Mouse (Mus musculus) midbrain, embryonic 10.5 days (tissue): ENCODE measurements around the gene Rfpl4b. TPM values are rescaled to one million over a fixed set of nuclear protein-coding genes. Genes with fewer than 3 reads are reported as not detected.
"Not testable (repeated sequence)": the region's sequence is repeated elsewhere in the genome, so short reads cannot be mapped to it uniquely, and the experiment has no call there.

Experiments used
- DNase-seq: peaks from one replicate; pipeline ENCODE4 v3.0.0-alpha.2; 2017; ENCODE audit warnings: low spot score
- H3K27ac ChIP-seq: fragments of 300-500 bp; sonication (generic); replicated peaks from 2 replicates; pipeline ENCODE4 v1.5.1; 2016; ENCODE audit warnings: mild to moderate bottlenecking
- H3K27me3 ChIP-seq: fragments of 300-500 bp; sonication (generic); 2 replicates; pipeline ENCODE4 v1.6.1; 2016; ENCODE audit warnings: low read depth, mild to moderate bottlenecking; ENCODE audit not compliant: poor library complexity, severe bottlenecking
- H3K36me3 ChIP-seq: fragments of 300-500 bp; sonication (generic); 2 replicates; pipeline ENCODE4 v1.6.1; 2016; ENCODE audit warnings: mild to moderate bottlenecking, moderate library complexity
- H3K4me1 ChIP-seq: fragments of 300-500 bp; sonication (generic); 2 replicates; pipeline ENCODE4 v1.6.1; 2016
- H3K4me3 ChIP-seq: fragments of 300-500 bp; sonication (generic); 2 replicates; pipeline ENCODE4 v1.5.1; 2016; ENCODE audit warnings: mild to moderate bottlenecking, moderate library complexity
- H3K9me3 ChIP-seq: fragments of 300-500 bp; sonication (generic); replicated peaks from 2 replicates; pipeline ENCODE4 v1.6.1; 2016; ENCODE audit warnings: mild to moderate bottlenecking
- WGBS: fragments of 180-500 bp; shearing (Covaris S2); methylation state at CpG from one replicate; pipeline ENCODE4 v1.1.7; 2016; 5-methylcytosine and 5-hydroxymethylcytosine counted together
- polyA plus RNA-seq: library from polyadenylated mRNA; unstranded; fragments of >200 nt; fragmentation: Nextera tagmentation; extraction: Ambion mirVana; gene quantifications from 2 replicates; pipeline ENCODE4 v1.2.1, GENCODE M21; 2016

The Rfpl4b gene
- not detected in 2 replicates for polyA plus RNA-seq

GRCm38 (mm10) chr10:38821679-38822078 is at the start of gene Rfpl4b:
Gene Rfpl4b, minus strand, starts transcription at chr10:38821779.
- DNase-seq = no peak
- H3K4me1 ChIP-seq = no peaks in the 10 kb centered on the region
- no peak within 1 kb of the TSS for H3K27ac ChIP-seq
- H3K4me3 ChIP-seq = no peak within 1 kb of the TSS
- no peaks in the 10 kb centered on the region for H3K27me3 ChIP-seq
- no peaks in the 10 kb centered on the region for H3K36me3 ChIP-seq
- 88% methylated on average over 3 of the region's 3 CpGs for WGBS
- H3K9me3 ChIP-seq = peaks cover 18% of the 10 kb centered on the region

GRCm38 (mm10) chr10:38855186-38855585 is 33.6 kb upstream of the Rfpl4b start:
- Histone ChIP-seq H3K36me3 (no peaks in the 10 kb centered on the region), H3K9me3 (no peaks in the 10 kb centered on the region), H3K27ac (no peak overlapping the region), H3K27me3 (no peaks in the 10 kb centered on the region), H3K4me1 (peaks cover 1% of the 10 kb centered on the region; the same call in 1 of the 2 replicates), H3K4me3 (no peak overlapping the region)
- 63% methylated on average over 2 of the region's 2 CpGs for WGBS
- DNase-seq = no peak

GRCm38 (mm10) chr10:38850006-38850405 is 28.4 kb upstream of the Rfpl4b start:
- DNase-seq, H3K4me1 ChIP-seq, H3K4me3 ChIP-seq, H3K36me3 ChIP-seq, H3K27ac ChIP-seq, H3K9me3 ChIP-seq, H3K27me3 ChIP-seq: not testable (repeated sequence)
- WGBS = 41% methylated on average over 5 of the region's 5 CpGs

- Histone ChIP-seq H3K9me3 (no peaks in the 10 kb centered on the region; the same call in 1 of the 2 replicates), H3K27me3 (no peaks in the 10 kb centered on the region), H3K36me3 (no peaks in the 10 kb centered on the region), H3K27ac (peak overlapping the region; percentile 38; the same call in 1 of the 2 replicates), H3K4me3 (no peak overlapping the region), H3K4me1 (peaks cover 3% of the 10 kb centered on the region; the same call in 1 of the 2 replicates)
- peak; percentile 72 for DNase-seq
- WGBS = 26% methylated on average over 8 of the region's 8 CpGs
Observed at GRCm38 (mm10) chr10:38848884-38849499, 27.4 kb upstream of the Rfpl4b start.

GRCm38 (mm10) chr10:38848231-38848630 is 26.7 kb upstream of the Rfpl4b start:
- H3K27me3 ChIP-seq = no peaks in the 10 kb centered on the region
- H3K27ac ChIP-seq = peak overlapping the region; percentile 67
- H3K4me1 ChIP-seq = peaks cover 3% of the 10 kb centered on the region; the same call in 1 of the 2 replicates
- DNase-seq = no peak
- no peak overlapping the region for H3K4me3 ChIP-seq
- H3K9me3 ChIP-seq = no peaks in the 10 kb centered on the region; the same call in 1 of the 2 replicates
- H3K36me3 ChIP-seq = no peaks in the 10 kb centered on the region
- 93% methylated on average over 4 of the region's 4 CpGs for WGBS

- Histone ChIP-seq H3K36me3 (no peaks in the 10 kb centered on the region), H3K9me3 (peaks cover 24% of the 10 kb centered on the region), H3K4me3 (no peak overlapping the region), H3K4me1 (no peaks in the 10 kb centered on the region), H3K27ac (no peak overlapping the region), H3K27me3 (no peaks in the 10 kb centered on the region)
- no peak for DNase-seq
- WGBS = 65% methylated on average over 1 of the region's 1 CpGs
Observed at GRCm38 (mm10) chr10:38823741-38824140, 2.2 kb upstream of the Rfpl4b start.

- H3K4me3 ChIP-seq = no peak overlapping the region
- H3K9me3 ChIP-seq = peaks cover 4% of the 10 kb centered on the region; the same call in 1 of the 2 replicates
- H3K27ac ChIP-seq = no peak overlapping the region
- no peaks in the 10 kb centered on the region for H3K36me3 ChIP-seq
- DNase-seq = no peak
- no peaks in the 10 kb centered on the region for H3K4me1 ChIP-seq
- 94% methylated on average over 2 of the region's 2 CpGs for WGBS
- H3K27me3 ChIP-seq = no peaks in the 10 kb centered on the region
Observed at GRCm38 (mm10) chr10:38806056-38806455, 15.5 kb downstream of the Rfpl4b start.

GRCm38 (mm10) chr10:38804047-38804446 is 17.5 kb downstream of the Rfpl4b start:
- H3K4me1 ChIP-seq = no peaks in the 10 kb centered on the region
- 92% methylated on average over 8 of the region's 8 CpGs for WGBS
- H3K36me3 ChIP-seq = no peaks in the 10 kb centered on the region
- no peak overlapping the region for H3K4me3 ChIP-seq
- H3K27ac ChIP-seq = no peak overlapping the region
- no peak for DNase-seq
- peaks cover 5% of the 10 kb centered on the region; the same call in 1 of the 2 replicates for H3K9me3 ChIP-seq
- H3K27me3 ChIP-seq = no peaks in the 10 kb centered on the region

GRCm38 (mm10) chr10:38803304-38803703 is 18.3 kb downstream of the Rfpl4b start:
- Histone ChIP-seq H3K36me3 (no peaks in the 10 kb centered on the region), H3K4me3 (no peak overlapping the region), H3K9me3 (peaks cover 5% of the 10 kb centered on the region; the same call in 1 of the 2 replicates), H3K27ac (no peak overlapping the region), H3K27me3 (no peaks in the 10 kb centered on the region), H3K4me1 (no peaks in the 10 kb centered on the region)
- DNase-seq = no peak
- 92% methylated on average over 7 of the region's 7 CpGs for WGBS

- no peaks in the 10 kb centered on the region for H3K9me3 ChIP-seq
- DNase-seq = no peak
- H3K4me1 ChIP-seq = no peaks in the 10 kb centered on the region
- no peak overlapping the region for H3K27ac ChIP-seq
- H3K4me3 ChIP-seq = no peak overlapping the region
- no peaks in the 10 kb centered on the region for H3K36me3 ChIP-seq
- no peaks in the 10 kb centered on the region for H3K27me3 ChIP-seq
- 84% methylated on average over 3 of the region's 3 CpGs for WGBS
Observed at GRCm38 (mm10) chr10:38788612-38789011, 33.0 kb downstream of the Rfpl4b start.

Other genes with a start within 250 kb of the Rfpl4b start
- gene Lama4, start 143.7 kb upstream of the Rfpl4b start, polyA plus RNA-seq = 10.8 and 13.9 TPM in 2 replicates